Mouse (Mus musculus): ENCODE data around the gene Ist1. TPM values are rescaled to one million over a fixed set of nuclear protein-coding genes. Genes with fewer than 3 reads are reported as not detected.

Ist1 gene
- polyA plus RNA-seq, 1 experiment from 2014 or later = 91.3 TPM

DNA sequence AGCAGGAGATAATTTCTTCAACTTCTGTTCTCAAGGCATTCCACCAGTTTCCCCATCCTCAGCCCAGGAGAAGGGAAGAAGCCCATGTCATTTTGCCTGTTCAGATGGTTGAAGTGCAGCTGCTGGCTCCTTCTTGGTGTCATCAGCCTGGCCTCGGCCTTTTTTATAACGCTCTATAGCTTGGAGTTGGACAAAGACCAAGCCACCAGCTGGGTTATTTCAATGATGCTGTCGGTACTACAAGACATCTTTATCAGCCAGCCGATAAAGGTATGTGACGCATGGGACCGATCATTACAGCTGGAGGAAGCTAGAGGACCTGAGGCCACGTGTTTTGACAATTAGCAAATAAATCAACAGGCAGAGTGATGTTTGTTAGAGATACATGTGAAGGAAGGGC, 44.6 kb downstream of the Ist1 start:
- WGBS = 21% methylated on average over 7 of the region's 7 CpGs
- Histone ChIP-seq H3K4me2 (ENCODE audit: low read length) (no peak overlapping the region), H3K9me3 (ENCODE audit: control insufficient read depth, low read length) (no peaks in the 10 kb centered on the region), H3K36me3 (ENCODE audit: control insufficient read depth, insufficient read depth, low read length) (no peaks in the 10 kb centered on the region), H3K4me1 (ENCODE audit: control insufficient read depth in 2 of 2, insufficient read depth in 2 of 2, low read length in 2 of 2) (no peaks in the 10 kb centered on the region; a peak in 1 of 4 replicates), H3K27ac (replicated peaks in 1 of 2; ENCODE audit: control insufficient read depth in 1 of 2, insufficient read depth in 1 of 2, low read depth in 2 of 2, low read length in 2 of 2) (no peak overlapping the region), H3K9ac (ENCODE audit: low read length) (no peak overlapping the region), H3K27me3 (ENCODE audit: control insufficient read depth, insufficient read depth, low read length) (no peaks in the 10 kb centered on the region), H3K4me3 (ENCODE audit: control insufficient read depth in 1 of 2, insufficient read depth in 1 of 2, low read depth in 1 of 2, low read length in 2 of 2) (no peak overlapping the region)
- ATAC-seq (ENCODE audit: insufficient number of reproducible peaks, insufficient read depth, low FRiP score, low read depth) = no peak

DNA sequence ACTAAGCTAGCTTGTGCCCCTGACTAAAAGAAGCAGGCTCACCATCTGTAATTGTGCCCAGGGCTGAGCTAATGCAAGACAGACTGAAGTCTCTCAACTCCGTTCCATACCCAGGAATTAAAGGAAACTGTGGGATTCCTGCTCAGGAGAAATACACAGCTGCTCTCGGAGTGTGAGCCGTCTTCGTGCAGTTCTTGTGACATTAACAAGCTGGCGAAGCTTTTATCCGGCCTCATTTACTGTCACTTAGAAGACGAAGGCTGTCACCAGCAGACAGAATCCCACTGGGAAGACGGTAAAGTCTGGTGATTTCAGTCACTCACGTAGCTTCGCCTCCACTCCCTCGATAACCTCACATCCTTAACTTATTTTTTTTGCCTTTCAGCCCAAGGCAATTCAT, 45.7 kb downstream of the Ist1 start:
- Histone ChIP-seq H3K9ac (ENCODE audit: low read length) (no peak overlapping the region), H3K27me3 (ENCODE audit: control insufficient read depth, insufficient read depth, low read length) (no peaks in the 10 kb centered on the region), H3K36me3 (ENCODE audit: control insufficient read depth, insufficient read depth, low read length) (no peaks in the 10 kb centered on the region), H3K4me2 (ENCODE audit: low read length) (no peak overlapping the region), H3K4me3 (ENCODE audit: control insufficient read depth in 1 of 2, insufficient read depth in 1 of 2, low read depth in 1 of 2, low read length in 2 of 2) (no peak overlapping the region), H3K9me3 (ENCODE audit: control insufficient read depth, low read length) (no peaks in the 10 kb centered on the region), H3K4me1 (ENCODE audit: control insufficient read depth in 2 of 2, insufficient read depth in 2 of 2, low read length in 2 of 2) (no peaks in the 10 kb centered on the region; a peak in 1 of 4 replicates), H3K27ac (replicated peaks in 1 of 2; ENCODE audit: control insufficient read depth in 1 of 2, insufficient read depth in 1 of 2, low read depth in 2 of 2, low read length in 2 of 2) (no peak overlapping the region)
- no peak for ATAC-seq (ENCODE audit: insufficient number of reproducible peaks, insufficient read depth, low FRiP score, low read depth)
- WGBS = 59% methylated on average over 11 of the region's 11 CpGs

DNA sequence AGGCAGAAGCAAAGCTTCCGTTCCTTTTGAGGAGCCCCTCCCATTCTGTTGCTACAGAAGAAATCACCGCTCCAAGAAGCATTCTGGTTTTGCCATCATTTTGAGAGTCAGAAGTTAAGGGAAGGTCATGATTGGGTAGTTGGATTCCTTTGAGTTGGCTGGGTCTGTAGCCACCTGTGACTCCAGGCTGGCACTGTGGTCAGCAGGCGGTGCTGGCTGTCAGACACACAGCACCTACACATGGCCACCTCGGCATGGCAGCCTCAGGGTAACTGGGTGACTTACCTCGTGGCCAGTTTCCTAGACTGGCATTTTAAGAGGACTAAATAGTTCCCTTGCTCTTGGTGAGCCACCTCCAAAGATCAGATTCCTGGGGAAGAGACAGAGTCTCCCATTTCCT, 51.8 kb downstream of the Ist1 start:
- whole genome bisulfite sequencing = 65% methylated on average over 5 of the region's 5 CpGs
- Histone ChIP-seq H3K9me3 (ENCODE audit: control insufficient read depth, low read length) (no peaks in the 10 kb centered on the region), H3K4me1 (ENCODE audit: control insufficient read depth in 2 of 2, insufficient read depth in 2 of 2, low read length in 2 of 2) (no peaks in the 10 kb centered on the region), H3K36me3 (ENCODE audit: control insufficient read depth, insufficient read depth, low read length) (no peaks in the 10 kb centered on the region), H3K27me3 (ENCODE audit: control insufficient read depth, insufficient read depth, low read length) (no peaks in the 10 kb centered on the region), H3K4me2 (ENCODE audit: low read length) (no peak overlapping the region), H3K9ac (ENCODE audit: low read length) (no peak overlapping the region), H3K4me3 (ENCODE audit: control insufficient read depth in 1 of 2, insufficient read depth in 1 of 2, low read depth in 1 of 2, low read length in 2 of 2) (no peak overlapping the region), H3K27ac (replicated peaks in 1 of 2; ENCODE audit: control insufficient read depth in 1 of 2, insufficient read depth in 1 of 2, low read depth in 2 of 2, low read length in 2 of 2) (no peak overlapping the region)
- no peak for ATAC-seq (ENCODE audit: insufficient number of reproducible peaks, insufficient read depth, low FRiP score, low read depth)

DNA sequence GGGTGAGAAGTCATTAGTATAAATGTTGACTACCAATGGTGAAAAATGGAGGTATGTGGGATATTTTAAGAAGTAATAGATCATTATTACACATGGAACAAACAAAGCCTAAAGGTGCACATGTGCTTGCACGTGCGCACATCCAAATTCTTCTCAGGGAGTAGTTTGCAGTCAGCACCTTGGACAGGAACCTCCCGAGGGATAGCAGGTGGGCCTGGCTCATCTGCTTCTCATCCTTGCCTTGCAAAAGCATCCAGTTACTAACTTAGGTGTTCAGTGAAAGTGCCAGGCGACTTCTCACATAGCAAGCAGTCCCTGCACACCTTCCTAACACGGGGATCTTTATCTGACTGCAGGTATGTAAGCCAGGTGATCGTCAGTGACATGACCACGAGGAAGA, 52.6 kb downstream of the Ist1 start:
- Histone ChIP-seq H3K36me3 (ENCODE audit: control insufficient read depth, insufficient read depth, low read length) (no peaks in the 10 kb centered on the region), H3K4me3 (ENCODE audit: control insufficient read depth in 1 of 2, insufficient read depth in 1 of 2, low read depth in 1 of 2, low read length in 2 of 2) (no peak overlapping the region), H3K9ac (ENCODE audit: low read length) (no peak overlapping the region), H3K27ac (replicated peaks in 1 of 2; ENCODE audit: control insufficient read depth in 1 of 2, insufficient read depth in 1 of 2, low read depth in 2 of 2, low read length in 2 of 2) (no peak overlapping the region), H3K4me2 (ENCODE audit: low read length) (no peak overlapping the region), H3K4me1 (ENCODE audit: control insufficient read depth in 2 of 2, insufficient read depth in 2 of 2, low read length in 2 of 2) (no peaks in the 10 kb centered on the region), H3K9me3 (ENCODE audit: control insufficient read depth, low read length) (no peaks in the 10 kb centered on the region), H3K27me3 (ENCODE audit: control insufficient read depth, insufficient read depth, low read length) (no peaks in the 10 kb centered on the region)
- ATAC-seq (ENCODE audit: insufficient number of reproducible peaks, insufficient read depth, low FRiP score, low read depth) = no peak
- WGBS = 56% methylated on average over 7 of the region's 7 CpGs

DNA sequence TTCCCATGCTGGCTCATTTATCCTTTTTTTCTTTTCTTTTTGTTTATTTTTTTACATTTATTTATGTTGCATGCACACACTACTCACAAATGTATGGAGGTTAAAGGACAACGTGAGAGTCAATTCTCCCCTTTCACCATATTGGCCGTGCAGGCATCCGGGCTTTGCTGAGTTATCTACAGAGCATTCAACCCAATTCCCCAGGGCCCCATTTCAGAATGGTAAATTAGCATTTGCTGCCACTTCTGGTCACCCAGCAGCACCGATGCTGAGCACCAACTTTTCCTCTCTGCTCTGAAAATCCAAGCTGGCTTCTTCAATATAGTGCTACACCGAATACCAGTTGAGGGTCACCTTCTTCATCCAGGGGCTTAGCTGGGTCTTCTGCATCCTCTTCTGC, 54.2 kb downstream of the Ist1 start:
- ATAC-seq (ENCODE audit: insufficient number of reproducible peaks, insufficient read depth, low FRiP score, low read depth) = no peak
- no peaks in the 10 kb centered on the region for H3K27me3 ChIP-seq (ENCODE audit: control insufficient read depth, insufficient read depth, low read length)
- no peaks in the 10 kb centered on the region for H3K9me3 ChIP-seq (ENCODE audit: control insufficient read depth, low read length)
- WGBS = 70% methylated on average over 5 of the region's 5 CpGs
- no peak overlapping the region for H3K9ac ChIP-seq (ENCODE audit: low read length)
- no peaks in the 10 kb centered on the region for H3K4me1 ChIP-seq (ENCODE audit: control insufficient read depth in 2 of 2, insufficient read depth in 2 of 2, low read length in 2 of 2)
- H3K27ac ChIP-seq (replicated peaks in 1 of 2; ENCODE audit: control insufficient read depth in 1 of 2, insufficient read depth in 1 of 2, low read depth in 2 of 2, low read length in 2 of 2) = no peak overlapping the region
- H3K4me3 ChIP-seq (ENCODE audit: control insufficient read depth in 1 of 2, insufficient read depth in 1 of 2, low read depth in 1 of 2, low read length in 2 of 2) = no peak overlapping the region
- no peaks in the 10 kb centered on the region for H3K36me3 ChIP-seq (ENCODE audit: control insufficient read depth, insufficient read depth, low read length)
- no peak overlapping the region for H3K4me2 ChIP-seq (ENCODE audit: low read length)

DNA sequence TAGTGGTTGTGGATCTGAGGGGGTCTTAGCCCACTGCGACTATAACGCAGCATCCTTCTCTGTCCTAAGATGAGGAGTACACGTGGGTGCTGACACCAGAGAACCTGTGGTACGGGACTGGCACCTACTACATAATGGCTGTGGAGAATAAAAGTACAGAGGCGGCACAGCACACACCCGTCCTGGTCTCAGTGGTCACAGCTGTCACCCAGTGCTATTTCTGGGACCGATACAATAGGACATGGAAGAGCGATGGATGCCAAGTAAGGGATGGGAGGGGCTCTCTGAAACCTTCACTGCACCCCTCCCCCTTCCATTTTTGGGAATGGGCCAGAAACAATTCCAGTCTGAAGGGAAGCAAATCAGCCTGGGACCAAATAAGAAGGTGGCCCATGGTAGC, 57.9 kb downstream of the Ist1 start:
- H3K36me3 ChIP-seq (ENCODE audit: control insufficient read depth, insufficient read depth, low read length) = no peaks in the 10 kb centered on the region
- 0 out of 2 replicates have a peak, but pooled peaks have one; percentile 35 for ATAC-seq (ENCODE audit: insufficient number of reproducible peaks, insufficient read depth, low FRiP score, low read depth)
- 81% methylated on average over 8 of the region's 8 CpGs for WGBS
- H3K4me1 ChIP-seq (ENCODE audit: control insufficient read depth in 2 of 2, insufficient read depth in 2 of 2, low read length in 2 of 2) = no peaks in the 10 kb centered on the region
- H3K4me2 ChIP-seq (ENCODE audit: low read length) = no peak overlapping the region
- H3K9ac ChIP-seq (ENCODE audit: low read length) = no peak overlapping the region
- H3K27ac ChIP-seq (replicated peaks in 1 of 2; ENCODE audit: control insufficient read depth in 1 of 2, insufficient read depth in 1 of 2, low read depth in 2 of 2, low read length in 2 of 2) = no peak overlapping the region
- H3K27me3 ChIP-seq (ENCODE audit: control insufficient read depth, insufficient read depth, low read length) = no peaks in the 10 kb centered on the region
- H3K4me3 ChIP-seq (ENCODE audit: control insufficient read depth in 1 of 2, insufficient read depth in 1 of 2, low read depth in 1 of 2, low read length in 2 of 2) = no peak overlapping the region
- H3K9me3 ChIP-seq (ENCODE audit: control insufficient read depth, low read length) = no peaks in the 10 kb centered on the region

DNA sequence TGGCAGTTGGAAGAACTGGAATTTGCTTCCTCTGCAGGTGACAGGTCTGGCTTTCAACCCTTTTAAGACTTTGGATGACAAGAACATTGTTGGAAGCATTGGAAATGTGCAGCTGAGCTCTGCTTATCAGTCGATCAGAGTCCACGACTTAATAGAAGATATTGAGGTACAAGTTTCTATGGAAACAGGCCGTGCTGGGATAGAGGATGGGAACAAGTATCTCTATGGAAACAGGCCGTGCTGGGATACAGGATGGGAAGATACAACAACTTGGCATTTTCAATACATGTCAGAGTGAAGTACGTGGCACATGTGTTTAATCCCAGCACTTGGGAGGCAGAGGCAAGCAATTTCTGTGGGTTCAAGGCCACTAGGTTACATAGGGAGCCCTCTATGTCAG, 60.6 kb downstream of the Ist1 start:
- no peaks in the 10 kb centered on the region for H3K27me3 ChIP-seq (ENCODE audit: control insufficient read depth, insufficient read depth, low read length)
- WGBS = 76% methylated on average over 5 of the region's 5 CpGs
- no peak for ATAC-seq (ENCODE audit: insufficient number of reproducible peaks, insufficient read depth, low FRiP score, low read depth)
- H3K36me3 ChIP-seq (ENCODE audit: control insufficient read depth, insufficient read depth, low read length) = no peaks in the 10 kb centered on the region
- no peak overlapping the region for H3K27ac ChIP-seq (replicated peaks in 1 of 2; ENCODE audit: control insufficient read depth in 1 of 2, insufficient read depth in 1 of 2, low read depth in 2 of 2, low read length in 2 of 2)
- no peak overlapping the region for H3K4me2 ChIP-seq (ENCODE audit: low read length)
- H3K9ac ChIP-seq (ENCODE audit: low read length) = no peak overlapping the region
- no peaks in the 10 kb centered on the region for H3K9me3 ChIP-seq (ENCODE audit: control insufficient read depth, low read length)
- no peak overlapping the region for H3K4me3 ChIP-seq (ENCODE audit: control insufficient read depth in 1 of 2, insufficient read depth in 1 of 2, low read depth in 1 of 2, low read length in 2 of 2)
- no peaks in the 10 kb centered on the region for H3K4me1 ChIP-seq (ENCODE audit: control insufficient read depth in 2 of 2, insufficient read depth in 2 of 2, low read length in 2 of 2)

DNA sequence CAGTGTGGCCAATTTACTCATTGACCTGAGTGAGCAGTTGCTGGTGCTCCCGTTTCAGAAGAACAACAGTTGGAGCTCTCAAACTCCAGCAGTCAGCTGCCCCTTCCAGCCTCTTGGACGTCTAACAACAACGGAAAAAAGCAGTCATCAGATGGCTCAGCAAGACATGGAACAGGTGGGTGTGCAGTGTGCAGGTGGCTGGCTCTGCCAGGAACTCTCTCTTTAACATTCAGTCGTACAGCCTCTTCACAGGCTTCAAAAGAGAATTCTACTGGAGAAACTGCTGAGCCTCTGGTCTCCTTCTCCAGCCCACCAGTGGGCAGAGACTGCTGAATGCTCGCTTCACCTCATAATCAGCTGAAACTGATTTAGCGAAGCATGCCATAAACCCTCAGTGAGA, 64.4 kb downstream of the Ist1 start:
- no peak overlapping the region for H3K4me2 ChIP-seq (ENCODE audit: low read length)
- no peaks in the 10 kb centered on the region for H3K36me3 ChIP-seq (ENCODE audit: control insufficient read depth, insufficient read depth, low read length)
- 58% methylated on average over 6 of the region's 6 CpGs for WGBS
- peaks cover 5% of the 10 kb centered on the region for H3K9me3 ChIP-seq (ENCODE audit: control insufficient read depth, low read length)
- H3K27ac ChIP-seq (replicated peaks in 1 of 2; ENCODE audit: control insufficient read depth in 1 of 2, insufficient read depth in 1 of 2, low read depth in 2 of 2, low read length in 2 of 2) = no peak overlapping the region
- H3K4me1 ChIP-seq (ENCODE audit: control insufficient read depth in 2 of 2, insufficient read depth in 2 of 2, low read length in 2 of 2) = no peaks in the 10 kb centered on the region
- no peak overlapping the region for H3K4me3 ChIP-seq (ENCODE audit: control insufficient read depth in 1 of 2, insufficient read depth in 1 of 2, low read depth in 1 of 2, low read length in 2 of 2)
- no peak for ATAC-seq (ENCODE audit: insufficient number of reproducible peaks, insufficient read depth, low FRiP score, low read depth)
- H3K9ac ChIP-seq (ENCODE audit: low read length) = no peak overlapping the region
- no peaks in the 10 kb centered on the region for H3K27me3 ChIP-seq (ENCODE audit: control insufficient read depth, insufficient read depth, low read length)
